Mouse (Mus musculus) natural killer cell, adult 2 months (primary cell): Measurements from ENCODE around the gene Pram1.
A peak's percentile ranks its signal among the peaks of the same experiment; 100 is the strongest.
"Not testable (repeated sequence)": the region's sequence is repeated elsewhere in the genome, so short reads cannot be mapped to it uniquely, and the experiment has no call there.

ENCODE experiments used
- DNase-seq, 2 experiments: peaks; one replicate each; pipeline ENCODE4 v3.0.0; 2022; ENCODE audit warnings: low spot score in 2 of 2

Gene Pram1

GRCm38 (mm10) chr17:33637516-33638276 is at the start of gene Pram1:
Pram1 (plus strand) TSS chr17:33638056.
- DNase-seq, result no peak

GRCm38 (mm10) chr17:33597271-33597670 is 40.6 kb upstream of the Pram1 start:
- DNase-seq, result no peak

DNA sequence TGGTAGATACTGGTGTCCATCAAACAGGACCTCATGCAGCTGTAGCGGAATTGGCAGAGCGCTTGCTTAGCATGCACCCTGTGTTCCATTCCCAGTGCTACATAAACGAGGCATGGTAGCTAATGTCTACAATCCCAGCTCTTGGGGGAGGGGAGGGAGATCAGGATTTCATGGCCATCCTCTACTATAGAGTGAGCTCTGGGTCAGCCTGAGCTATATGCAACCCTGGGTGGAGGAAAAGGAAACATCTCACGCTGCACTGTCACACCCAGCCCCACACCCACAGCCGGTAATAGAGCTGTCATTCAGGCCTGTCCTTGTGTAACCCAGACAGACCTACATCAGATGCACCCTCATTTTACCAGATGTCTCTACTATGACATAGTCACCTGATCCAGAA is 39.4 kb upstream of the Pram1 start:
- no peak for DNase-seq

GRCm38 (mm10) chr17:33599836-33600475 is 37.9 kb upstream of the Pram1 start:
- DNase-seq, result no peak

GRCm38 (mm10) chr17:33600831-33601230 is 37.0 kb upstream of the Pram1 start:
- no peak for DNase-seq

DNA sequence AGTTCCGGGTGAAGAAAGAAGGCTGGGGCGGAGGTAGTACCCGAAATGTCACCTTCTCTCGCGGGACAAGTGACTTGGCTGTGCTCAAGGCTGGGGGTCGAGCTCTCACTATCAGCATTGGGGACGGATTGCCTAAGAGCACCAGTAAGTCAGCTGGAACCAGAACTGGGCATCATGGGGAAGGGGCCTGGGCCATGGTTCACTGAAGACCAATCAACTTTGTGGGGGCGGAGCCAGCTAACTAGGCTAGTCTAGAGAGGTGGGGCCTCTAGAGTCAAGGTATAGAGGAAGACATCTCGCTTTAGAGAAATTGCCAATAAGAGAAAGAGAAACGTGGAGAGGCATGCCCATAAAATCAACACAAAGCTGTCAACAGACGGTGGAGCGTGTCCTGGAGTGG is 35.9 kb upstream of the Pram1 start:
- DNase-seq, result no peak

- no peak for DNase-seq
Measured at GRCm38 (mm10) chr17:33607273-33607672, 30.6 kb upstream of the Pram1 start.

GRCm38 (mm10) chr17:33610548-33610947 is 27.3 kb upstream of the Pram1 start:
- DNase-seq, result no peak

DNA sequence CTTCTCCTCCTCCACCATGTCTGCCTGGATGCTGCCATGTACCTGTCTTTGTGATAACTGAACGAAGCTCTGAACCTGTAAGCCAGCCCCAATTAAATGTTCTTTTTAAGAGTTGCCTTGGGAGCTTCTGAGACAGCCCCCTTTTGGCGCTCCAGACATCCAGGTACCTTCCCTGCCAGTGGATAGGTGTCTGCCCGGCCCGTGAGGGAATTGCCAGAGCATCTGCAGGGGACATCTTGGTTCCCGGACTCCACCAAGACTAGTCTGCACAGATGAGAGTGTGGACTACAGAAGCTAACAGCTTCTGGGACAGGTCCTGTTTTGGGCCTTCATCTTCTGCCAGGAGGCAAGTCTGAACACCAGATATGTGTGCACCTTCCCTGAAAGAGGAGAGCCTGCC is 24.1 kb upstream of the Pram1 start:
- DNase-seq, result not testable (repeated sequence)

DNA sequence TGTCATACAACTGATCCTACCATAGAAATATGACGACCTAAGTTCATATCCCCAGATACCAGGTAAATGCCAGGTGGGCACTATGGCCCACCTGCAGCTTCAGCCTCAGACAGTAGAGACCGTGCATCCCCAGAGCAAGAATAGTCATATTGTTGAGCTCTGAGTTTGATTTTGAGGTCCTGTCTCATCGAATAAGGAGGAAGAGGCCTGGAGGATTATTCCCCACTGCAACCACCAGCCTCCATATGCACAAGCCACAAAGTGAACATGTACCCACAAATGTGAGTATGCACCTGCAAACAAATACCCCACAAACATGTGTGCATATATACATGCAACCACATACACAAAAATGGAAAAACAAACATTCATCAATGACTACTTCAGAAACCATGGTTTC is 10.6 kb upstream of the Pram1 start:
- DNase-seq, result no peak

DNA sequence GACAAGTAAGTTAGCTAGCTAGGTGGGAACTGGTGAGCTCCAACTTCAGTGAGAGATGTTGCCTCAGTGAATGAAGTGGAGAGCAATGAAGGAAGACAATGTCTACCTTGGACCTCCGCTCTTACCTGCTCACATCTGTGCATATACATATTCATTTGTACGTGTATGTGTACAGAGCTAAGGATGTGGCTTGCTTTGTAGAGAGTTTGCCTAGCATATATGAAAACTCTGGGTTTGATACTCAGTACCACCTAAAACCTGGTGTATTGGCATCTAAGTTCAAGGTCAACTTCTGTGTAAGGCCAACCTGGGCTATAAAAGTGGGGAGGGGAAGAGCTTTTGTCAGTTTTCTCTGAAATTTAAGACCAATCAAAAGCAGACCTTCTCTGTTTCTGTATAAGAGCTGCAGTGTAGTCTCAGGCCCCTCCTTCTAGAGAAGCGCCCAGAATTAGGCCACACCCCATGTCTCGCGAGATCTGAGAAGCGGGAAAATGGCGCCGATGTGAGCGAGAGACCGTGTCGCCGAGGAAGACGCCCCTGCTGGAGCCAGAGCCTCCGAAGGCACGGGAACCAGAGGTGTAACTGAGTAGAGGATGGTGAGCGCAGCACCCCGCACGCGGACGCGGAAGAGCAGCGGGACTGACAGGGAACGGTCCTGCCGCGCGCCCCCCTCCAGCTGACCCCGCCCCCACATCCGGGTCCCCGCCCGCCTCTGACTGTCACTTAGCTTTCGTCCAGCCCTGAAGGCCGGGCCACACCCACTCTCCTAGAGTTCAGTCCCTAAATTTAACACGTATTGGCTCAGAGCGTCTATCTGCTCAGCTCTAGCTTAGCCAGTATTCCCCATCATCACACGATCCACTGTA is 9.0 kb upstream of the Pram1 start, which contains the start of gene Zfp414:
Gene Zfp414 (plus strand): TSS at position 470 of the 866 bp plus-strand sequence.
- peak; percentile 93 to 94 for DNase-seq

DNA sequence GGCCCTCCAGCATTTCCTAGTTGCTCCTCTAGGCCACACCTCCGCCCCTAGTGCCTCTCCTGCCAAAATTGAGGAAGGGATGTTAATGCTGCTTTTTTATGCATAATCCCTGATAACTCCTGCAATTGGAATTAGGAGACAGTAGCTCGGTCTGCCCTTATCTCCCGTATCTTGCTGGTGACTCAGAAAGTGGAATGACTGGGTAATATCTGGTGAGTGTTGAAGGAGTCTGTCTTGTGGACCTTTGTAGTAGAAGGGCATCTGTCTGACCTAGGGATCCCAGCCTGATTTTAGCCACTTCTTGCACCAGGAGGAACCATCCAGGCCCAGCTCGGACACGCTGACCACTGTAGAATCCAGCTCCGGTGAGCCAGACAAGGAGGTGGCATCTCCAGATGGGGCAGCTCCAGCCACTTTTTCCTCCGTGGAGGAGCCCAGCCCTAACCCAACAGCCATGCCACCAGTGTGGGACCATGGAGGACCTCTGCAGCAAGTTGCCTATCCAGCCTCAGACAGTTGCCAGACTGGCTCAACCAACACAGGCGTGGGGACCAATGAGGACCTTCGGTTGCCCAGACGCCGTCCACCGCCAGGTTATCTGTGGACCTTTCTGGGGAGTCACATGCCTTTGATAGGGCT is 8.2 kb upstream of the Pram1 start:
- no peak for DNase-seq

- DNase-seq, result no peak
Measured at GRCm38 (mm10) chr17:33630171-33630895, 7.5 kb upstream of the Pram1 start.

GRCm38 (mm10) chr17:33631236-33631635 is 6.6 kb upstream of the Pram1 start:
- DNase-seq, result no peak

DNA sequence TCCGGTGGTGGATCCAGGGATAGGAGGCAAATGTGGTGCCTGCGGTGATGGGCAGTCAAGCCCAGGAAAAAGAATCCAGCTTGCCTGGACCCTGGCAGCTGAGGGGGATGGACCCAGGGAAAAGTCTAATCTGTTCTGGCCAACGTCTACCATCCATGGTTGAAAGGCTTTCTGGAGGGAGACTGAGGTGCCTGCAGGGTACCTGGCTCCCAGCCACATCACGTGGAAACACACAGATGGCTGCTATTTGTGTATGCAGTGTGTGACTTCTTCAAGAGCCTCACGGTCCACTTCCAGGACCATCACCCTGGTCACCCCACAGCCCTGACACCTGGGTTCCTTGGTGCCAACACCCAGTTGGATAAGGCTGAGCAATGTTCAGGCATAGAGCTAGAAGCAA is 6.1 kb upstream of the Pram1 start:
- no peak for DNase-seq

DNA sequence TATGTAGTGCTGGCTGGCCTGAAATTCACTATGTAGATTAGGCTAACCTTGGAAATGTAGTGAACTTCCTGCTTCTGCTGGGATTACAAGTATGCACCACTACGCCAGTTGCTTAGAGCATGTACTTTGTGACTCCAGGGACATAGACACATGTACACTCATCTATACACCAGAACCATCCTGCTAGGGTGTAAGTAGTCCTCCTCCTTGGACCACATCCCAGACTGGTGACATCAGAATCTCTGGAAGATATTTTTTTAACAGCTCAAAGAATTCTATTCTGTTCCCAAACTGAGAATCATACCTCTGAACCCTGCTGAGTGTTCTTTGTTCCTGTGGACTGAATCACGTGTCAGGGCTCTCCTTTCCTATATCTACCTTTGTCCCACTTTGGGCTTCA is 818 bp upstream of the Pram1 start:
- no peak for DNase-seq

GRCm38 (mm10) chr17:33639743-33640142 is 1.9 kb downstream of the Pram1 start:
- DNase-seq, result no peak

- no peak for DNase-seq
Measured at GRCm38 (mm10) chr17:33644068-33644467, 6.2 kb downstream of the Pram1 start.

GRCm38 (mm10) chr17:33645073-33645472 is 7.2 kb downstream of the Pram1 start:
- DNase-seq, result no peak

DNA sequence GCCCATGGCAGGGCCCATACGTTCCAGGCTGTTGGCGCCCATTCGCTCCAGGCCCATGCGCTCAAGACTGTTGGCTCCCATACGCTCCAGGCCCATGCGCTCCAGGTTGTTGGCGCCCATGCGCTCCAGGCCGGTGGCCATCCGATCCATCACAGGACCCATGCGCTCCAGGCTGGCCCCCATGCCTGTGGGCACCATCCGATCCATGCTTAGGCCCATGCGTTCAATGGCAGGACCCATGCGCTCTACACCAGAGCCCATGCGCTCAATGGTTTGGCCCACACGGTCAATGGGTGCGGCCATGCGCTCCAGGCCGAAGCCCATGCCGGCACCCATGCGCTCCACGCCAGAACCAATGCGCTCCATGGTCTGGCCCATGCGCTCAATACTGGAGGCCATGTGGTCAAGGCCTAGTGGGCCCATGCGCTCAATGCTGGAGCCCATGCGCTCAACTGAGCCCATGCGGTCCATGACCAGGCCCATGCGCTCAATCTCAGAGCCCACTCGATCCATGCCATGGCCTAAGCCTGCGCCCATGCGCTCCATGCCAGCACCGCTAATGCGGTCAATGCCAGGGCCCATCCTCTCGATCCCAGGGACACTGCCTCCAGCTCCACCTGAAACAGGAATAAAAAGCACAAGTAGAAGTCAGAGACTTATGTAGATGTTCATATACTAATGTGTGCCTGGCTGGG is 12.1 kb downstream of the Pram1 start:
- no peak for DNase-seq

GRCm38 (mm10) chr17:33666813-33667212 is 29.0 kb downstream of the Pram1 start:
- DNase-seq, result no peak
